Mouse (Mus musculus) lung, embryonic 14.5 days (tissue): ENCODE measurements around the gene March10. TPM values are rescaled to one million over a fixed set of nuclear protein-coding genes. Genes with fewer than 3 reads are reported as not detected.

ENCODE experiments used
- ATAC-seq: fragments of 200-750 bp; cut with Nextera tagmentation; 2 replicates; pipeline ENCODE4 v1.8.0; 2017; ENCODE audit warnings: mild to moderate bottlenecking, moderate TSS enrichment, moderate library complexity; ENCODE audit not compliant: insufficient read depth
- DNase-seq: peaks from one replicate; pipeline ENCODE4 v3.0.0-alpha.2; 2015
- H3K27ac ChIP-seq: fragments of 300-500 bp; sonication (generic); 2 replicates; pipeline ENCODE4 v1.5.1; 2014; ENCODE audit warnings: low read depth, mild to moderate bottlenecking, moderate library complexity
- H3K27me3 ChIP-seq: fragments of 300-500 bp; sonication (generic); 2 replicates; pipeline ENCODE4 v1.6.1; 2014; ENCODE audit warnings: low read length, control low read depth; ENCODE audit not compliant: insufficient read depth
- H3K36me3 ChIP-seq: fragments of 300-500 bp; sonication (generic); 2 replicates; pipeline ENCODE4 v1.6.1; 2014; ENCODE audit warnings: control low read depth; ENCODE audit not compliant: insufficient read depth
- H3K4me1 ChIP-seq: fragments of 300-500 bp; sonication (generic); 2 replicates; pipeline ENCODE4 v1.6.1; 2014; ENCODE audit warnings: antibody characterized with exemption, control low read depth; ENCODE audit not compliant: insufficient read depth
- H3K4me2 ChIP-seq: fragments of 300-500 bp; sonication (generic); 2 replicates; pipeline ENCODE4 v1.6.1; 2014; ENCODE audit warnings: mild to moderate bottlenecking
- H3K4me3 ChIP-seq: fragments of 300-500 bp; sonication (generic); 2 replicates; pipeline ENCODE4 v1.5.1; 2014; ENCODE audit warnings: low read depth, low read length
- H3K9ac ChIP-seq: fragments of 300-500 bp; sonication (generic); 2 replicates; pipeline ENCODE4 v1.6.1; 2014
- H3K9me3 ChIP-seq: fragments of 300-500 bp; sonication (generic); 2 replicates; pipeline ENCODE4 v1.6.1; 2016; ENCODE audit warnings: low read depth, low read length, control low read depth
- CTCF ChIP-seq: IDR thresholded peaks from 2 replicates; pipeline ENCODE4 v1.5.1; 2016; ENCODE audit warnings: antibody characterized with exemption, low read depth
- WGBS: fragments of 180-500 bp; shearing (Covaris S2); extraction: QIAGEN DNeasy Blood & Tissue Kit; methylation state at CpG from one replicate; pipeline ENCODE4 v1.1.7; 2014; 5-methylcytosine and 5-hydroxymethylcytosine counted together
- polyA plus RNA-seq: library from polyadenylated mRNA; unstranded; fragments of >200 nt; fragmentation: Nextera tagmentation; extraction: Ambion mirVana; gene quantifications from 2 replicates; pipeline ENCODE4 v1.2.1, GENCODE M21; 2014

The March10 gene
- polyA plus RNA-seq, 1 experiment from 2014 or later = not detected

- Histone ChIP-seq H3K27me3 (no peaks in the 10 kb centered on the region), H3K4me2 (no peak overlapping the region), H3K4me3 (no peak overlapping the region), H3K36me3 (no peaks in the 10 kb centered on the region), H3K4me1 (no peaks in the 10 kb centered on the region), H3K9me3 (no peaks in the 10 kb centered on the region), H3K9ac (no peak overlapping the region), H3K27ac (no peak overlapping the region)
- DNase-seq (no peak), ATAC-seq (no peak)
- WGBS = 81% methylated on average over 7 of the region's 7 CpGs
- TF ChIP-seq CTCF = no peak
Observed at GRCm38 (mm10) chr11:105419946-105420345, 36.6 kb downstream of the March10 start.

GRCm38 (mm10) chr11:105414009-105414408 is 42.5 kb downstream of the March10 start:
- WGBS = 86% methylated on average over 1 of the region's 1 CpGs
- Histone ChIP-seq H3K9ac (no peak overlapping the region), H3K4me3 (no peak overlapping the region), H3K27me3 (no peaks in the 10 kb centered on the region), H3K4me1 (no peaks in the 10 kb centered on the region), H3K4me2 (no peak overlapping the region), H3K27ac (no peak overlapping the region), H3K36me3 (no peaks in the 10 kb centered on the region), H3K9me3 (no peaks in the 10 kb centered on the region)
- DNase-seq (no peak), ATAC-seq (no peak)
- TF ChIP-seq CTCF = no peak

- WGBS = 85% methylated on average over 11 of the region's 11 CpGs
- TF ChIP-seq CTCF = no peak
Observed at GRCm38 (mm10) chr11:105409408-105409807, 47.1 kb downstream of the March10 start.

GRCm38 (mm10) chr11:105407846-105408441 is 48.6 kb downstream of the March10 start:
- H3K9me3 ChIP-seq = no peaks in the 10 kb centered on the region
- no peak for ATAC-seq
- no peaks in the 10 kb centered on the region for H3K36me3 ChIP-seq
- 62% methylated on average over 6 of the region's 6 CpGs for WGBS
- no peak overlapping the region for H3K9ac ChIP-seq
- H3K4me1 ChIP-seq = no peaks in the 10 kb centered on the region
- peak; percentile 77 for DNase-seq
- no peak overlapping the region for H3K27ac ChIP-seq
- H3K27me3 ChIP-seq = no peaks in the 10 kb centered on the region
- H3K4me2 ChIP-seq = no peak overlapping the region
- no peak for TF ChIP-seq CTCF
- no peak overlapping the region for H3K4me3 ChIP-seq

More at GRCm38 (mm10) chr11:105409408-105409807, 47.1 kb downstream of the March10 start:
- Histone ChIP-seq H3K9me3 (no peaks in the 10 kb centered on the region), H3K4me2 (no peak overlapping the region), H3K4me3 (no peak overlapping the region), H3K9ac (no peak overlapping the region), H3K27me3 (no peaks in the 10 kb centered on the region), H3K27ac (no peak overlapping the region), H3K36me3 (no peaks in the 10 kb centered on the region), H3K4me1 (no peaks in the 10 kb centered on the region)
- DNase-seq = no peak
- ATAC-seq = no peak

GRCm38 (mm10) chr11:105402355-105402754 is 54.2 kb downstream of the March10 start:
- H3K4me2 ChIP-seq = no peak overlapping the region
- H3K4me1 ChIP-seq = no peaks in the 10 kb centered on the region
- no peak overlapping the region for H3K4me3 ChIP-seq
- H3K27ac ChIP-seq = no peak overlapping the region
- H3K9me3 ChIP-seq = no peaks in the 10 kb centered on the region
- ATAC-seq (no peak), DNase-seq (peak; percentile 33)
- no peak for TF ChIP-seq CTCF
- no peak overlapping the region for H3K9ac ChIP-seq
- 40% methylated on average over 9 of the region's 9 CpGs for WGBS
- no peaks in the 10 kb centered on the region for H3K27me3 ChIP-seq
- H3K36me3 ChIP-seq = no peaks in the 10 kb centered on the region

- Histone ChIP-seq H3K27me3 (no peaks in the 10 kb centered on the region), H3K4me2 (no peak overlapping the region), H3K9me3 (no peaks in the 10 kb centered on the region), H3K27ac (no peak overlapping the region), H3K9ac (no peak overlapping the region), H3K36me3 (no peaks in the 10 kb centered on the region), H3K4me3 (no peak overlapping the region), H3K4me1 (no peaks in the 10 kb centered on the region)
- DNase-seq (no peak), ATAC-seq (no peak)
- 87% methylated on average over 7 of the region's 7 CpGs for WGBS
- no peak for TF ChIP-seq CTCF
Observed at GRCm38 (mm10) chr11:105390290-105390689, 66.2 kb downstream of the March10 start.

GRCm38 (mm10) chr11:105388636-105389035 is 67.9 kb downstream of the March10 start:
- WGBS = 41% methylated on average over 2 of the region's 2 CpGs
- no peak for ATAC-seq
- peak; percentile 22 for DNase-seq
- Histone ChIP-seq H3K9me3 (no peaks in the 10 kb centered on the region), H3K4me2 (no peak overlapping the region), H3K4me3 (no peak overlapping the region), H3K9ac (no peak overlapping the region), H3K4me1 (no peaks in the 10 kb centered on the region), H3K36me3 (no peaks in the 10 kb centered on the region), H3K27me3 (no peaks in the 10 kb centered on the region), H3K27ac (no peak overlapping the region)
- TF ChIP-seq CTCF = no peak
